Mouse (Mus musculus) heart, postnatal 36 days (tissue): ENCODE measurements around the gene Pus7. TPM values are rescaled to one million over a fixed set of nuclear protein-coding genes. Genes with fewer than 3 reads are reported as not detected.
"Not testable (repeated sequence)": the region's sequence is repeated elsewhere in the genome, so short reads cannot be mapped to it uniquely, and the experiment has no call there.

Experiments
- DNase-seq, 2 experiments: peaks; one replicate each; pipeline ENCODE4 v3.0.0; 2021 to 2022
- intact Hi-C: fragments of 180-260 bp; cut with DNase I; formaldehyde crosslinking; loops from one replicate; pipeline ENCODE4 v1.15.1; 2025
- total RNA-seq, 2 experiments: library from RNA; stranded (reverse); gene quantifications; 2 replicates each; pipeline ENCODE4 v1.2.3; 2021

The Pus7 gene
- total RNA-seq, 2 experiments from 2014 or later: 9.5 TPM

GRCm38 (mm10) chr5:23758633-23759032 lies 24.9 kb downstream of the Pus7 start:
- DNase-seq: peak; percentile 36 to 52
- intact Hi-C loops: loop anchor here (5.0 to 10.0 kb wide), 2 partner anchors 86 to 374 kb away; no protein-coding TSS in a partner anchor

- DNase-seq: no peak
- intact Hi-C loops: loop anchor here (5.0 to 10.0 kb wide), 2 partner anchors 84 to 372 kb away; no protein-coding TSS in a partner anchor
Observed at GRCm38 (mm10) chr5:23756368-23756767, 27.1 kb downstream of the Pus7 start.

DNA sequence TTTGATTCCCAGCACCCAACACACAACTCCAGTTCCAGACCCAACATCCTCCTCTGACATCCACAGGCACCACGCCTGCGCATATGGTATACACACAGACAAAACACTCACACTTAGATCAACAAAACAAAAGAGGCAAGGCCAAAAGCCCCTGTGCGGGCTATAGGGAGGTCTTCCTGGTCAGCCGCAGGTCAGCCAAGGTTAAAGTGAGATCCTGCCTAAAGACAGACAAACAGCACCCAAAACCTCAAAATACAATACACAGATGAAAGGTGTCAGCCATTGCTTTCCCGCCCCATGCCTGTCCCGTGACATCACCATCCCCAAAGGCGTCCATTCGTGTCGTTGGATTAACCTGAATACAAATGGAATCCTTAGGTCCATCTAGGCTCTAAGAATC lies 27.9 kb downstream of the Pus7 start:
- intact Hi-C loops: loop anchor here (5.0 to 10.0 kb wide), 2 partner anchors 83 to 371 kb away; no protein-coding TSS in a partner anchor
- no peak for DNase-seq

DNA sequence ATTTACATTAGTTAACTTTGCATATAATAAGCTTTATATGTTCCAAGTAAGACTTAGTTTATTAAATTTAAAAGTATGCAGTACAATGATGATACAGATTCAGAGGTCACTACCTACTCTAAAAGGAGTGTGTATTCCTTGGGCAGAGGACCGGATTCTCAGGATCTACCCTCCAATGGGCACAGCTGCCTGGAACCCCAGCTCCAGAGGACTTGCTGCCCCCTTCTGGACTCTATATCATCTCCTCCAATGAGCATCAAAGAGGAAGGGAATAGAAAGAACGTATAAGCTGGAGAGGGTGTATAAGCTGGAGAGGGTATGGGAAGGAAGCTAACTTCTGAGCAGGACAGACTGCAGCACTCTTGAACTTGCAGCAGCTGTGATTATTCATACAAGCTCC lies 33.6 kb downstream of the Pus7 start:
- no peak for DNase-seq
- intact Hi-C loops: loop anchor here (10.0 kb wide), 1 partner anchor 365 kb away; no protein-coding TSS in a partner anchor

- no peak for DNase-seq
Observed at GRCm38 (mm10) chr5:23743261-23743660, 40.2 kb downstream of the Pus7 start.

GRCm38 (mm10) chr5:23737111-23737510 lies 46.4 kb downstream of the Pus7 start:
- intact Hi-C loops: no loop called here
- DNase-seq: no peak

More at GRCm38 (mm10) chr5:23743261-23743660, 40.2 kb downstream of the Pus7 start:
- intact Hi-C loops: no loop called here

DNA sequence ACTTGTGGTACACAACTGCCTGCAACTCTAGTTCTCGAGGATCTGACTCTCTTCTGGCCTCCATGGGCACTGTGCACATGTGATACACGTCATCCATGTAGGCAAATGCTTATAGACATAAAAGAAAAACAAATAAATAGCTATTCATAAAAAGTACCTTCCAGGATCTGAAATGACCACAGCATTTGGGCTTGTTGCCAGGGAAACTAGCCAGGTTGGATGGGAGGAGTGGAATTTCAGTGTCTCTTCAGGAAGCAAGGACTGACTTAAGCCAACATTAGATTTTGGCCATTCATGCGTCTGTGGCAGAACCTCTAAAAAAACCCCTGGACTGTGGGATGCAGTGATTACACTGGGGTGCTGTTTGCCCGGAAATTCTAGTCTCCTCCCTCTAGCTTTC lies 47.1 kb downstream of the Pus7 start:
- intact Hi-C loops: no loop called here
- no peak for DNase-seq

GRCm38 (mm10) chr5:23721956-23722355 lies 61.6 kb downstream of the Pus7 start:
- intact Hi-C loops: no loop called here

DNA sequence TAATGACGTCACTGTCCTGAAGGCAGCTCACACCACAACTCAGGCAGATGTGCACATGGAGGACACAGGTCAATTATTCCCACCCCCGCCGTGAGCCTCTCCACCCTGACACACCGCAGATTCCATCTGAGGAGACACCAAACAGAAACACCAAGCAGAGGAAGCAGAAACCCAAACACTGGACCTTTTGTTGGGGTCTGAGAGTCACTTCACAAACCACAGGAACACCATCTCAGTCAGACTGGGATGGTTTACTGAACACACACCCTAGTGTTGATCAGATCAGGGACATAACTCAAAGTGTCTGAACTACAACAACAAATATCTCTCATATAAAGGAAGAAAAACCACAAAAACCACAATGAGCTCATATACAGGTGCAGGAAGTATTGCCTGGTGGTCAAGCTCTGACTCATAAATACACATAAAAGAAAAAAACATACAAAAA lies 64.6 kb downstream of the Pus7 start:
- no peak for DNase-seq
- intact Hi-C loops: no loop called here

More at GRCm38 (mm10) chr5:23721956-23722355, 61.6 kb downstream of the Pus7 start:
- no peak for DNase-seq

- intact Hi-C loops: no loop called here
- no peak for DNase-seq
Observed at GRCm38 (mm10) chr5:23718182-23718534, 65.4 kb downstream of the Pus7 start.

- intact Hi-C loops: no loop called here
- no peak for DNase-seq
Observed at GRCm38 (mm10) chr5:23717469-23718181, 65.9 kb downstream of the Pus7 start.

DNA sequence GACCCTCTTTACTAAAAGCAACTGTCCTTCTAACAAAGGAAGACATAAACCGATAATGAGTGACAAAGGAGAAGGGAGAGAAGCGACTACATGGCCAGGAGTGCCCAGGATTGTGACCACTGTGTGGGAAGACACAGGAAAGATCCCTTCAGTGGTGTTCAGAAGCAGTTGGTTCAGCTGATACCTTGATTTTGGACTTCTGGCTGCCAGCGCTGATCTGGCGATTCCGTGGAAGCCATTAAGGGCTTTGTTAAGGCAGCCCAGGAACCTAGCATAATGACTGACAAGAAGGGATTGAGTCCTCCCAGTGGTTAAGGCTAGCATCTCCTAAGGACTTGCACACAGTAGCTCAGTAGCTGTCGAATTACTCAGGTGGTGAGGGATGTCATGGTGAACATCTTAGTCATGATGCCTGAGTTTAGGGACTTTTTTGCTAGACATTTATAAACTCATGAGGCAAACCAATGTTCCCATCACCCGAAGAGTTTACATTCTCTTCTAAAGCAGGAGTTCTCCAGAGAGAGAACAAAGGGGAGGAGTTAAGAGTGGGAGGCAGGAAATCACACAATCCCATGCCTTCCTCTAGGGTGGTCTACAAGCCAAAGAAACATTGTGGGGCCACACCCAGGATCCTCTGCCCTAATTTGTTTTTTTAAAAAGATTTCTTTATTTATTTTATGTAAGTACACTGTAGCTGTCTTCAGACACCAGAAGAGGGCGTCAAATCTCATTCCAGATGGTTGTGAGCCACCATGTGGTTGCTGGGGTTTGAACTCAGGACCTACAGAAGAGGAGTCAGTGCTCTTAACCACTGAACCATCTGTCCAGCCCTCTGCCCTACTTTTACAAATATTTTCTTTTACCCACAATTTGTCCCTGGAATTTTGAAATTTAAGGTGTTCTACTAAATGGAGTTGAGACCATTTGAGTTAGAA lies 69.8 kb downstream of the Pus7 start:
- intact Hi-C loops: loop anchor here (2.0 kb wide), 1 partner anchor 37 kb away; no protein-coding TSS in a partner anchor
- DNase-seq: no peak

- intact Hi-C loops: loop anchor here (2.0 kb wide), 1 partner anchor 36 kb away; no protein-coding TSS in a partner anchor
- peak; percentile 79 to 82 for DNase-seq
Observed at GRCm38 (mm10) chr5:23712130-23713001, 71.1 kb downstream of the Pus7 start.

- intact Hi-C loops: loop anchor here (2.0 kb wide), 1 partner anchor 35 kb away; no protein-coding TSS in a partner anchor
Observed at GRCm38 (mm10) chr5:23711671-23712129, 71.8 kb downstream of the Pus7 start.

DNA sequence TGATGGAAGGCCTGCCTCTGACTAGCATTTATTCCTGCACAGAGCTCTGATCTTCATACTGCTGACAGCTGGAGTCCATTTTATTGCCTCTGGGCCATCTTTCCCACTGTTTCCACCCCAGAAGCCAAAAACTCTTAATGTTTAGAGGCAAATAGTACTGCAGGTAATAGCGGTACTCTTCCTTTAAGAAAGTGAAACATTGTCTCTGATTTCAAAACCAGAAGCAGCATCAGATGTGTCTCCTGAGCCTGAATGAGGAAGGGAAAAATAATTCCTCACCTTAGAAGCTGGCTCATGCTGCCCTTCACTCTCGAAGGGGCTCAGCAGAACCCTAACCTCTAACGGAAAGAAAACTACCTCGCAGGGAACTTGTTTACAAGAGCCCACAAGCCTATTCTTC lies 72.3 kb downstream of the Pus7 start:
- intact Hi-C loops: no loop called here
- DNase-seq: no peak

More at GRCm38 (mm10) chr5:23711671-23712129, 71.8 kb downstream of the Pus7 start:
- peak in 1 of 2 experiments; percentile 5 for DNase-seq

DNA sequence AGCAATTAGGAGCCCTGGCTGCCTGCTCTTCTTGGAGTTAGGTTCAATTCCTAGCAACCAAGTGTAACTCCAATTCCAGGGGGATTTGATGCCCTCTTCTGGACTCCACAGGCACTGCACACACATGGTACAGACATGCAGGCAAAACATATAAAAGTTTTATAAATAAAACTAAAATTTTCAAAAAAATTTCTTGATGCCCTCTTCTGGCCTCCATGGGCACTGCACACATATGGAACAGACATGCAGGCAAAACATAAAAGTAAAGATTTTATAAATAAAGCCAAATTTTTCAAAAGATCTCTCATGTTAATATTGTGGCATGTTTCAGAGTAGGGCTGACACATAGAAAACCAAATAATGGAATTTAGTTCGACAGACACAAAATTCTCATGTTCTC lies 73.8 kb downstream of the Pus7 start:
- DNase-seq: no peak
- intact Hi-C loops: no loop called here

DNA sequence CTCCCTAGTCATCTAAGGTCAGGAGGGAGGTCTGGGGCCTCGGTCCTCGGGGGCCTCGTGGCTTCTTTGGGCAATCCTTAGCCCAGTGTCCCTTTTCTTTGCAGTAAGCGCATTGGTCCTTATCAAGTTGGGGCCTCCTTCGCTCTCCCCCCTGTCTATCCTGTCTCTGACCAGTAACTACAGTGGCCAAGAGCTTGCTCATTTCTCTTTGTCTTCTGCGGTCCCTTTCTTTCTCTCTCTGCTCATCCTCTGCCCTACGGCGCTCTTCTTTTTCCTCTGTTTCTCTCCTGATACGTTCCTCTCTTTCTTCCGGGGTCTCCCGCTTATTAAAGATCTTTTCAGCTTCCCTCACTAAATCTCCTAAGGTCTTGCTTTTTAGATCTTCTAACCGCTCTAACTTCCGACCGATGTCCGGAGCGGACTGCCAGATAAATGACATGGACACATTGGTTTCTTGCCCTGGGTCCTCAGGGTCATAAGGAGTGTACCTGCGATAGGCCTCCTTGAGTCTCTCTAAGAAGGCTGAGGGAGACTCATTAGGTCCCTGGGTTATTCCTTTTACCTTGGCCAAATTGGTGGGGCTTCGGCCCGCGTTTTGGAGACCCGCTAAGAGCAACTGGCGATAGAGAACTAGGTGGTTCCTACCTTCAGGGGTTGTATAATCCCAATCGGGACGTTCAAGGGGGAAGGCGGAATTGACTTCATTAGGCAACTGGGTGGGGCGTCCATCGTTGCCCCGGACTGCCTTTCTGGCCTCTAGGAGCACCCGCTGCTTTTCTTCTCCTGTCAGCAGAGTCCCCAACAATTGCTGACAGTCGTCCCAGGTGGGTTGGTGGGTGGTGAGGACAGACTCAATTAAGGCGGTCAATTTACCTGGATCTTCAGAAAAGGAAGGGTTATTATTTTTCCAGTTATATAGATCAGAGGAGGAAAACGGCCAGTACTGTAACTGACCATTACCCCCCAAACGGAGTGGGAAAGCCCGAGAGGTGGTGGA lies 76.6 kb downstream of the Pus7 start:
- DNase-seq, intact Hi-C loops: not testable (repeated sequence)

- intact Hi-C loops: no loop called here
Observed at GRCm38 (mm10) chr5:23697457-23697856, 86.1 kb downstream of the Pus7 start.

More at GRCm38 (mm10) chr5:23697457-23697856, 86.1 kb downstream of the Pus7 start:
- DNase-seq: no peak
